Mouse (Mus musculus) spleen, adult 2 months (tissue): Measurements from ENCODE around the gene Gprin3. TPM values are rescaled to one million over a fixed set of nuclear protein-coding genes. Genes with fewer than 3 reads are reported as not detected.
"Not testable (repeated sequence)": the region's sequence is repeated elsewhere in the genome, so short reads cannot be mapped to it uniquely, and the experiment has no call there.

ENCODE experiments used
- DNase-seq, 2 experiments: peaks; one replicate each; pipeline versions ENCODE4 v3.0.0 to v3.0.0-alpha.2; 2012 to 2021; ENCODE audit warnings: low spot score in 2 of 2, low read depth in 1 of 2
- H3K27ac ChIP-seq: fragments of 200-500 bp; 2 replicates; pipeline ENCODE4 v1.5.1; 2012; ENCODE audit warnings: low read length, inconsistent platforms; ENCODE audit not compliant: insufficient read depth
- H3K27me3 ChIP-seq: fragments of 200-500 bp; 2 replicates; pipeline ENCODE4 v1.6.1; 2012; ENCODE audit warnings: mild to moderate bottlenecking, moderate library complexity, low read length, inconsistent platforms; ENCODE audit not compliant: control insufficient read depth, insufficient read depth
- H3K36me3 ChIP-seq: fragments of 200-500 bp; 2 replicates; pipeline ENCODE4 v1.6.1; 2012; ENCODE audit warnings: mild to moderate bottlenecking, low read length, inconsistent platforms; ENCODE audit not compliant: control insufficient read depth, insufficient read depth
- H3K4me1 ChIP-seq: fragments of 200-500 bp; 2 replicates; pipeline ENCODE4 v1.6.1; 2011; ENCODE audit warnings: inconsistent platforms; ENCODE audit not compliant: control insufficient read depth, insufficient read depth, insufficient read length
- H3K4me3 ChIP-seq: fragments of 200-500 bp; 2 replicates; pipeline ENCODE4 v1.5.1; 2011; ENCODE audit warnings: mild to moderate bottlenecking, inconsistent platforms; ENCODE audit not compliant: insufficient read depth, insufficient read length; ENCODE audit errors: extremely low read depth
- CTCF ChIP-seq: fragments of 200-500 bp; IDR thresholded peaks from 2 replicates; pipeline ENCODE4 v1.5.1; 2011; ENCODE audit warnings: mild to moderate bottlenecking, inconsistent platforms; ENCODE audit not compliant: insufficient read depth, insufficient read length, insufficient replicate concordance; ENCODE audit errors: extremely low read depth
- POLR2A ChIP-seq: fragments of 200-500 bp; IDR thresholded peaks from 2 replicates; pipeline ENCODE4 v1.6.1; 2011; ENCODE audit warnings: low read depth, low read length, inconsistent platforms
- WGBS: fragments of 180-500 bp; shearing (Covaris S2); methylation state at CpG from one replicate; pipeline ENCODE4 v1.1.7; 2018; 5-methylcytosine and 5-hydroxymethylcytosine counted together
- polyA plus RNA-seq: library from polyadenylated mRNA; depleted of rRNA; stranded (reverse); fragments of >200 nt; gene quantifications from 2 replicates; pipeline ENCODE4 v1.2.3, GENCODE M21; 2012

The Gprin3 gene
- polyA plus RNA-seq, 1 experiment, result 0.50 TPM

GRCm38 (mm10) chr6:59348673-59349072 is 77.4 kb downstream of the Gprin3 start:
- Histone ChIP-seq H3K27me3 (no peaks in the 10 kb centered on the region), H3K27ac (no peak overlapping the region), H3K36me3 (no peaks in the 10 kb centered on the region), H3K4me1 (no peaks in the 10 kb centered on the region), H3K4me3 (no peak overlapping the region)
- TF ChIP-seq POLR2A (no peak), CTCF (no peak)
- DNase-seq, result no peak
- 88% methylated on average over 1 of the region's 1 CpGs for WGBS

GRCm38 (mm10) chr6:59341146-59341545 is 84.9 kb downstream of the Gprin3 start:
- no peaks in the 10 kb centered on the region for H3K36me3 ChIP-seq
- TF ChIP-seq CTCF, result no peak
- TF ChIP-seq POLR2A, result no peak
- no peaks in the 10 kb centered on the region for H3K27me3 ChIP-seq
- no peak overlapping the region for H3K27ac ChIP-seq
- no peak for DNase-seq
- H3K4me1 ChIP-seq, result no peaks in the 10 kb centered on the region
- H3K4me3 ChIP-seq, result no peak overlapping the region
- 59% methylated on average over 1 of the region's 1 CpGs for WGBS

- Histone ChIP-seq H3K27me3 (no peaks in the 10 kb centered on the region), H3K36me3 (no peaks in the 10 kb centered on the region), H3K4me3 (no peak overlapping the region), H3K27ac (no peak overlapping the region), H3K4me1 (no peaks in the 10 kb centered on the region)
- 86% methylated on average over 1 of the region's 1 CpGs for WGBS
- no peak for DNase-seq
- no peak for TF ChIP-seq POLR2A
- TF ChIP-seq CTCF, result no peak
Measured at GRCm38 (mm10) chr6:59328297-59328696, 97.8 kb downstream of the Gprin3 start.

DNA sequence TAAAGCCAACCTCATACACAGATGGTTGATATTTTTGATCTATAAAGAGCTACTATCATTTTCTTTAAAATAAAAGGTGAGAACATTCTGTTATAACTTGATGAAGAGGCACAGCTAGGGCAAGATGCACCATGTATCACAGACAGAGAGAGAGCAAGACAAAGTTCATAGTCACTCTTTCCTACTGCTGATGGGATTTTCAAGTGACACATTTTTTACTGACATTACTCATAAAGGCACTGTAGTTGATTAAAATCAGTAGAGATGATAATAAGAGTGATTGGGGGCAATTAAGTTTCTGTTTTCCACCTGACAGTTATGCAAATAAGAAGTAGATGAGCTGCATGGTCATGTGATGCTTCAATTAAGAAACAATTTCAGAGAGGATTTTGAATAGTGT is 110.2 kb downstream of the Gprin3 start:
- no peak for TF ChIP-seq POLR2A
- no peak for TF ChIP-seq CTCF
- no peaks in the 10 kb centered on the region for H3K27me3 ChIP-seq
- DNase-seq, result no peak

DNA sequence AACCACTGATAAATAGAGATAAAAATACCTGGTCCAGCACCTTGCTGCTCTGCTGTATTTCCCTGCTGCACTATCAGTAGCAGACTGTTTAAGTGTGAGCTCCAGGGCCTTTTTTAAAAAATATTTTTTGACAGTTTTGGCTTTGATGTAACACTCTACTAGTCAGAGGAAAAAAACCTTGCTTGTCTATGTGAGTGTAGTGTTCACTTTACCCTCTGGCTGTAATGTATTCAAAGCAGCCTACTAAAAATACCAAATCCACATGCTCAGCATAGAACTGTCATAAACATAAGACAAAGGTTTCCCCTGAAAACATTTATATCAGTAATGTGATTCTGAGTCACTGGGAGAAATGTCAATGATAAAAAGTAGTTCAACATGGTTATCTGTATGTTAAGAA is 111.0 kb downstream of the Gprin3 start:
- Histone ChIP-seq H3K36me3 (no peaks in the 10 kb centered on the region), H3K27me3 (no peaks in the 10 kb centered on the region), H3K4me3 (no peak overlapping the region), H3K27ac (no peak overlapping the region), H3K4me1 (no peaks in the 10 kb centered on the region)
- TF ChIP-seq CTCF (no peak), POLR2A (no peak)
- DNase-seq, result no peak

More for the DNA sequence above, 110.2 kb downstream of the Gprin3 start:
- no peaks in the 10 kb centered on the region for H3K4me1 ChIP-seq
- no peaks in the 10 kb centered on the region for H3K36me3 ChIP-seq
- no peak overlapping the region for H3K4me3 ChIP-seq
- H3K27ac ChIP-seq, result no peak overlapping the region

DNA sequence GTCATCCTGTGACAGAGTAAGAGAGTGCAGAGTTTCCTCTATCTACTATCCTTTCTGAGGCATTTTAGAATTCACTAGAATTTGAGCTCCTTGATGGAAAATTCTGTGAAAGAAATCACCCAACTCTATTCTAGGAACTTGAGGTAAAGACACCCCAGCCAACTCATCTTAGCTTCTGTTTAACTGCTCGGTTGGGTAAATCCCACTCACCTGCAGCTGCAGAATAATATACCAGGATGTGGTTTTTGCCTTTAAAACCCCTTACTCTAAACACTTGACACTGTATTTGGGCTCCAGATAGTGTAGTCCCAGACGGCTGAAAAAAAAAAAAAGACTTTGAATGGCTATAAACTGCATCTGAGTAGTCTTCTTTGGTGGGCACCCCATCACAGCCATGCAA is 112.9 kb downstream of the Gprin3 start:
- 37% methylated on average over 2 of the region's 2 CpGs for WGBS
- TF ChIP-seq CTCF (no peak), POLR2A (no peak)
- no peak for DNase-seq

DNA sequence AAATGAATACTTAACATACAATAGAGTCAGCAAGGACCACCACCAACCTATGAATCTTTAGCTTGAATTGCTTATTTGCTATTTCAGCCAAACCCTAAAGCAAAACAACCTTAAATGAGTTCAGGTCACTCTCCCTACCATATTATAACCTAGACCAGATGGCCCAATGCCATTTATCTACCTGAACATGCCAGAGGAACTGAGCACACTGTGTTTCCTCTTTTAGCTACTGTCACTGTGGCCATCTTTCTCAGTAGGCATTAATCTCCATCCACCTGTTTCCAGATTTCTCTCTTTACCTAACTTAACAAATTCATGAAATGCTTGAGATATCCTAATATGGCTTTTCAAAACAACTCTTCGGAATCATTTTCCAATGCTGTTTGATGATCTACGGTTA is 114.9 kb downstream of the Gprin3 start:
- H3K27me3 ChIP-seq, result no peaks in the 10 kb centered on the region
- no peaks in the 10 kb centered on the region for H3K36me3 ChIP-seq
- H3K4me3 ChIP-seq, result no peak overlapping the region
- DNase-seq, result no peak
- WGBS, result 89% methylated on average over 2 of the region's 2 CpGs
- H3K27ac ChIP-seq, result no peak overlapping the region
- TF ChIP-seq CTCF, result no peak
- TF ChIP-seq POLR2A, result no peak
- H3K4me1 ChIP-seq, result no peaks in the 10 kb centered on the region

More for the DNA sequence above, 112.9 kb downstream of the Gprin3 start:
- Histone ChIP-seq H3K4me1 (no peaks in the 10 kb centered on the region), H3K36me3 (no peaks in the 10 kb centered on the region), H3K27me3 (no peaks in the 10 kb centered on the region), H3K4me3 (no peak overlapping the region), H3K27ac (no peak overlapping the region)

DNA sequence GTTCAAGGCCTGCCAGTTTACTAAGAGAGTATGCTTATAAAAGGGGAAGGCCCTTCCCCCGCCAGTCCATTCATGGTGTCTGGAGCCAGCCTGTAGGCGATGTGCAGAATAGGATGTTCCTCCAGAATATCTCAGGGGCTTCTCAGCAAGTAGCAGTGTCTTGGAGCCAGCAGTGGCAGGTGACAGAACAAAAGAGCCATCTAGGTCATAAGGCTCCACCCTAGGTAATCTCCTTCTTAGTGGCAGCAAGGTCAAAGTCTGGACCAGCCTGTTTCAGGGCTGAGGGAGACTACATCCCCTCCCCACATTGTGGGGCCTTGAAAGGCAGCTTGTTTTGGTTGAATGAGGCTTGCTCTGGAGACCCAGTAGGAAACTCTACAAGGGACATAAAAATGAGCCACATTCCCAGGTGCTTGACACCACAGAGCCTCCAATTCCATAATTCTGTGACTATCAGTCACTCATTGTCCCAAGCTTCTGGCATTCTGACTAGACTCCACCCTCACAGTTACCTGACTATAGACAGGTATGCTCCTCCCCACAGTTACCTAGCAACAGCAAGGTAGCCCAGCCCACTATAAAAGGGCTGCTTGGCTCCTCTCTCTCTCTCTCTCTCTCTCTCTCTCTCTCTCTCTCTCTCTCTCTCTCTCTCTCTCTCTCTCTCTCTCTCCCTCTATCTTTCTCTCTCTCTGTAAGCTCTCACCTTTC is 121.7 kb downstream of the Gprin3 start:
- H3K27ac ChIP-seq, H3K36me3 ChIP-seq, DNase-seq, H3K27me3 ChIP-seq, H3K4me1 ChIP-seq, H3K4me3 ChIP-seq: not testable (repeated sequence)
- WGBS, result 88% methylated on average over 2 of the region's 2 CpGs
